Comparison of ENCODE assay signal across 7 mouse cellular contexts in the genomic region with DNA sequence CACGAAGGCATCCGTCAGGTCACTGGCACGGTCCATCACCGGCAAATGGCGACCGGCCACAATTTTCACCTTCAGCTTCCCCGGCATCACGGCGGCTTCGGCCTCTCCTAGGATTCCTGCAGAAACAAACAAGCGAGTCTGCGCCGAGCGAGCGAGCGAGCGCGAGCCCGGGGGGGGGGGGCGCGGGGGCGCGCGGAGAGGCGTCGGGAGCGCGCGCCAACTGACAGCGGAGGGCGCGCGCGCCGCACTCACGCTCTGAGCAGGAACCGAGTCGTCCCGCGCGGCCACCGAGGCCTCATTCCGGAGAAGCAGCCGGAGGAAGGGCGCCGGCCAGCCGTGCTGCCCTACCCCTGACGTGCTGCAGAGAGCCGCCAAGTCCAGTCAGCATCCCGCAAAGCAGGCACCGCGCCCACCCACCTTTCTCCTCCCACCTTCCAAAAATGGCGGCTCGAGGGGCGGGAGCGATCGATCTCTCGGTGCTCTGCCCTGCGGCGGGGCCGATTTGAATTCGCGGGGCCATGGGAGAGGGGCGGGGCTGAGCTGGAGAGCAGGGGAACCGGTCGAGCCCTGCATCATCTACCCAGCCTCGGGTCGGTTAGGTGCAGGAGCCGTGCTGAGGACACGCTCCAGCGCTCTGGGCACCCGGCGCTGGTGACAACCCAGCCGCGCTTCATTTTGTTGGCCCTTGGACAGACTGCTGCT. TPM values are rescaled to one million over a fixed set of nuclear protein-coding genes. Genes with fewer than 3 reads are reported as not detected.
DNase-seq lines count a peak whose midpoint lies in the region; ATAC-seq and TF ChIP-seq lines count a peak whose summit lies in the region.

Gene C2cd5, minus strand, starts transcription at position 461 of the 702 bp plus-strand sequence.

- H3K9me3 ChIP-seq in embryonic facial prominence, embryonic 12.5 days: no peaks in the 10 kb centered on the region
- H3K9me3 ChIP-seq in limb, embryonic 12.5 days: no peaks in the 10 kb centered on the region
- H3K9me3 ChIP-seq in midbrain, embryonic 15.5 days: no peaks in the 10 kb centered on the region

- no peak for TF ChIP-seq POLR2A in kidney, adult 2 months (IDR thresholded peaks at IDR 0.05; ENCODE audit: low read depth, low read length)
- no peak for TF ChIP-seq POLR2A in spleen, adult 2 months (IDR thresholded peaks at IDR 0.05; ENCODE audit: low read depth, low read length)

- H3K36me3 ChIP-seq in embryonic facial prominence, embryonic 12.5 days: peaks cover 7% of the 10 kb centered on the region; the same call in 1 of the 2 replicates
- no peaks in the 10 kb centered on the region for H3K36me3 ChIP-seq in kidney, adult 2 months (ENCODE audit: control insufficient read depth, insufficient read depth, low read length)
- H3K36me3 ChIP-seq in limb, embryonic 12.5 days: peaks cover 6% of the 10 kb centered on the region; the same call in 1 of the 2 replicates
- H3K36me3 ChIP-seq in midbrain, embryonic 15.5 days (replicated peaks): no peaks in the 10 kb centered on the region
- H3K36me3 ChIP-seq in spleen, adult 2 months (ENCODE audit: control insufficient read depth, insufficient read depth, low read length): 0 out of 2 replicates have a peak, but pooled peaks cover 1% of the 10 kb centered on the region

- TF ChIP-seq CTCF in kidney, adult 2 months (conservative IDR thresholded peaks at IDR 0.05; ENCODE audit: insufficient read depth, insufficient read length, low read depth, low read length): no peak
- TF ChIP-seq CTCF in spleen, adult 2 months (IDR thresholded peaks at IDR 0.05; ENCODE audit: extremely low read depth, insufficient read depth, insufficient read length, insufficient replicate concordance): no peak

- peak within 1 kb of the TSS; percentile 88 for H3K9ac ChIP-seq in embryonic facial prominence, embryonic 12.5 days
- H3K9ac ChIP-seq in limb, embryonic 12.5 days (replicated peaks): peak within 1 kb of the TSS; percentile 85
- H3K9ac ChIP-seq in midbrain, embryonic 15.5 days: peak within 1 kb of the TSS; percentile 89

- peak within 1 kb of the TSS; percentile 90 for H3K4me3 ChIP-seq in embryonic facial prominence, embryonic 12.5 days
- H3K4me3 ChIP-seq in kidney, adult 2 months (ENCODE audit: insufficient read depth, low read depth, low read length): peak within 1 kb of the TSS; percentile 72
- peak within 1 kb of the TSS; percentile 89 for H3K4me3 ChIP-seq in limb, embryonic 12.5 days (replicated peaks)
- H3K4me3 ChIP-seq in midbrain, embryonic 15.5 days: peak within 1 kb of the TSS; percentile 90
- peak within 1 kb of the TSS; percentile 80 for H3K4me3 ChIP-seq in spleen, adult 2 months (ENCODE audit: extremely low read depth, insufficient read depth, insufficient read length)

- 0 out of 2 replicates have a peak, but pooled peaks cover 2% of the 10 kb centered on the region for H3K4me1 ChIP-seq in embryonic facial prominence, embryonic 12.5 days
- H3K4me1 ChIP-seq in kidney, adult 2 months (ENCODE audit: control insufficient read depth, insufficient read depth, low read length): no peaks in the 10 kb centered on the region
- H3K4me1 ChIP-seq in limb, embryonic 12.5 days (replicated peaks): 0 out of 2 replicates have a peak, but pooled peaks cover 12% of the 10 kb centered on the region
- peaks cover 26% of the 10 kb centered on the region for H3K4me1 ChIP-seq in midbrain, embryonic 15.5 days
- no peaks in the 10 kb centered on the region; the same call in 1 of the 2 replicates for H3K4me1 ChIP-seq in spleen, adult 2 months (ENCODE audit: control insufficient read depth, insufficient read depth, insufficient read length)

- peak within 1 kb of the TSS; percentile 93 for H3K27ac ChIP-seq in embryonic facial prominence, embryonic 12.5 days
- peak within 1 kb of the TSS; percentile 32 for H3K27ac ChIP-seq in kidney, adult 2 months (ENCODE audit: insufficient read depth, low read depth, low read length)
- H3K27ac ChIP-seq in limb, embryonic 12.5 days: peak within 1 kb of the TSS; percentile 87
- H3K27ac ChIP-seq in midbrain, embryonic 15.5 days: peak within 1 kb of the TSS; percentile 99
- H3K27ac ChIP-seq in spleen, adult 2 months (ENCODE audit: insufficient read depth, low read length): peak within 1 kb of the TSS; percentile 83

- H3K4me2 ChIP-seq in embryonic facial prominence, embryonic 12.5 days (replicated peaks): peak within 1 kb of the TSS; percentile 81
- peak within 1 kb of the TSS; percentile 82 for H3K4me2 ChIP-seq in limb, embryonic 12.5 days
- peak within 1 kb of the TSS; percentile 75 for H3K4me2 ChIP-seq in midbrain, embryonic 15.5 days

- WGBS in embryonic facial prominence, embryonic 12.5 days: under 1% methylated on average over 65 of the region's 75 CpGs
- WGBS in kidney, adult 2 months: under 1% methylated on average over 75 of the region's 75 CpGs
- WGBS in limb, embryonic 12.5 days: under 1% methylated on average over 75 of the region's 75 CpGs
- WGBS in midbrain, embryonic 15.5 days: under 1% methylated on average over 75 of the region's 75 CpGs
- under 1% methylated on average over 53 of the region's 75 CpGs for WGBS in spleen, adult 2 months

- ATAC-seq in embryonic facial prominence, embryonic 12.5 days (ENCODE audit: insufficient number of reproducible peaks, insufficient read depth, low FRiP score, low TSS enrichment): peak; percentile 93
- peak; percentile 89 for ATAC-seq in limb, embryonic 12.5 days (ENCODE audit: insufficient number of reproducible peaks, insufficient read depth, low FRiP score, low TSS enrichment, low read depth)
- peak; percentile 96 for ATAC-seq in midbrain, embryonic 15.5 days (replicated peaks)

- DNase-seq in adrenal gland, postnatal 25 days: peak; percentile 97
- DNase-seq in heart, adult 11 months: peak; percentile 100
- DNase-seq in kidney, adult 2 months: peak; percentile 98
- DNase-seq in spleen, adult 2 months (ENCODE audit: low read depth in 1 of 2, low spot score in 2 of 2): peak; percentile 84 to 93

- H3K27me3 ChIP-seq in embryonic facial prominence, embryonic 12.5 days: no peaks in the 10 kb centered on the region
- no peaks in the 10 kb centered on the region for H3K27me3 ChIP-seq in kidney, adult 2 months (replicated peaks; ENCODE audit: control insufficient read depth, insufficient read depth, low read length)
- no peaks in the 10 kb centered on the region for H3K27me3 ChIP-seq in limb, embryonic 12.5 days
- H3K27me3 ChIP-seq in midbrain, embryonic 15.5 days (replicated peaks): no peaks in the 10 kb centered on the region
- H3K27me3 ChIP-seq in spleen, adult 2 months (ENCODE audit: control insufficient read depth, insufficient read depth, low read length): no peaks in the 10 kb centered on the region

RNA-seq across cellular contexts. Expression of gene C2cd5, which starts in this region (rescaled TPM):
- total RNA-seq in adrenal gland, postnatal 25 days (2021): 20.9 and 29.5 TPM in 2 replicates
- polyA plus RNA-seq in embryonic facial prominence, embryonic 12.5 days (2016; fragmentation: Nextera tagmentation; extraction: Ambion mirVana): 35.9 and 40.6 TPM in 2 replicates
- polyA plus RNA-seq in kidney, adult 2 months (2012; rRNA removed): 13.0 and 14.1 TPM in 2 replicates
- 33.3 TPM in 2 replicates for polyA plus RNA-seq in limb, embryonic 12.5 days (2016; fragmentation: Nextera tagmentation; extraction: Ambion mirVana)
- polyA plus RNA-seq in midbrain, embryonic 15.5 days (2015; fragmentation: Nextera tagmentation; extraction: Ambion mirVana): 46.5 and 51.4 TPM in 2 replicates
- polyA plus RNA-seq in spleen, adult 2 months (2012; rRNA removed): 13.7 and 16.0 TPM in 2 replicates

Comparison
In these comparisons a context has a peak if more than half of its experiments do, and no peak if none do; other contexts are left out.
1. Peak in every context shown above with its lines: DNase-seq, ATAC-seq, H3K4me3 ChIP-seq and H3K27ac ChIP-seq.
2. H3K27ac ChIP-seq: peak in every context shown above with its lines; median percentile 99 in midbrain, embryonic 15.5 days; 93 in embryonic facial prominence, embryonic 12.5 days; 87 in limb, embryonic 12.5 days; 83 in spleen, adult 2 months; 32 in kidney, adult 2 months.